Mouse (Mus musculus) CD4-positive, CD25-positive, alpha-beta regulatory T cell, adult 2 months (primary cell): ENCODE measurements at regions not wholly inside any gene's neighbourhood (a gene's known extent, or its start where the extent isn't known, plus 50 kb on each side); places are given as distances from the start of the nearest gene placed in this dataset.
A peak's percentile ranks its signal among the peaks of the same experiment; 100 is the strongest.

Experiments
- DNase-seq: peaks from one replicate; pipeline ENCODE4 v3.0.0-alpha.2; 2012; ENCODE audit warnings: low read depth, low spot score

- peak; percentile 8 for DNase-seq
Observed at GRCm38 (mm10) chr5:45925879-45926410, 68.5 kb upstream of the Lcorl start.

- no peak for DNase-seq
Observed at GRCm38 (mm10) chr5:45923907-45924594, 66.6 kb upstream of the Lcorl start.
